Mouse (Mus musculus): ENCODE measurements around the gene Ankrd60. TPM values are rescaled to one million over a fixed set of nuclear protein-coding genes. Genes with fewer than 3 reads are reported as not detected.

Ankrd60 gene
- polyA plus RNA-seq, 1 experiment from 2014 or later: not detected

GRCm38 (mm10) chr2:173583455-173583854 is 5.3 kb upstream of the Ankrd60 start:
- Histone ChIP-seq H3K36me3 (no peaks in the 10 kb centered on the region; the same call in 1 of the 2 replicates), H3K27me3 (peaks cover 25% of the 10 kb centered on the region), H3K4me2 (replicated peaks) (no peak overlapping the region), H3K27ac (replicated peaks) (no peak overlapping the region), H3K9me3 (replicated peaks) (no peaks in the 10 kb centered on the region), H3K4me3 (replicated peaks) (no peak overlapping the region), H3K9ac (no peak overlapping the region), H3K4me1 (peaks cover 18% of the 10 kb centered on the region)
- 39% methylated on average over 5 of the region's 5 CpGs for WGBS
- no peak for ATAC-seq (ENCODE audit: insufficient number of reproducible peaks, low FRiP score, low TSS enrichment, low read depth)

DNA sequence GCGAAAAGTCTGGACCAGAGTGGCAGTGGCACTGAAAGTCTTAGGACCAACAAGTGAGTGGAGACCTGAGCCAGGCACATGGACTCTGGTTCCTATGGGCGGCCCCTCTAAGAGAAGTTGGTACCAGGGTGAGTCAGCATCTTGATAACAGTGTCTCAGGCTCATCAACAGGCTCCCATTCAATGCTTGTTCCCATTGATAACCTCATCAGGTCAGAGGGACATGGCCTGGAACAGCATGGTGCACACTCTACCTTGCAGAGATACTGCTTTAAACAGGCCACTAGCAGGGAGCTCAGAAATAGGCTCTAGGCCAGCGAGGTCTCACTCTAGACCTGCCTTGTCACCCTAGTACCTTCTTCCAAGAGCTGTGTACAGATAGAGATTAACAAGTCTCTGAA is 4.7 kb upstream of the Ankrd60 start:
- Histone ChIP-seq H3K27me3 (peaks cover 25% of the 10 kb centered on the region), H3K36me3 (no peaks in the 10 kb centered on the region; the same call in 1 of the 2 replicates), H3K9me3 (replicated peaks) (no peaks in the 10 kb centered on the region), H3K4me2 (replicated peaks) (no peak overlapping the region), H3K4me3 (replicated peaks) (no peak overlapping the region), H3K27ac (replicated peaks) (no peak overlapping the region), H3K9ac (no peak overlapping the region), H3K4me1 (peaks cover 22% of the 10 kb centered on the region)
- WGBS: 93% methylated on average over 3 of the region's 3 CpGs
- ATAC-seq (ENCODE audit: insufficient number of reproducible peaks, low FRiP score, low TSS enrichment, low read depth): no peak

- Histone ChIP-seq H3K9ac (no peak overlapping the region), H3K27ac (replicated peaks) (no peak overlapping the region), H3K27me3 (peaks cover 18% of the 10 kb centered on the region), H3K4me1 (peaks cover 16% of the 10 kb centered on the region), H3K36me3 (no peaks in the 10 kb centered on the region), H3K9me3 (replicated peaks) (no peaks in the 10 kb centered on the region), H3K4me3 (replicated peaks) (no peak overlapping the region), H3K4me2 (replicated peaks) (no peak overlapping the region)
- no peak for ATAC-seq (ENCODE audit: insufficient number of reproducible peaks, low FRiP score, low TSS enrichment, low read depth)
Measured at GRCm38 (mm10) chr2:173581096-173581495, 2.9 kb upstream of the Ankrd60 start.

- ATAC-seq (ENCODE audit: insufficient number of reproducible peaks, low FRiP score, low TSS enrichment, low read depth): no peak
- peak overlapping the region; percentile 78 for H3K4me2 ChIP-seq (replicated peaks)
Measured at GRCm38 (mm10) chr2:173578595-173578994, 430 bp upstream of the Ankrd60 start.

GRCm38 (mm10) chr2:173564179-173564578 is 14.0 kb downstream of the Ankrd60 start:
- Histone ChIP-seq H3K4me2 (replicated peaks) (no peak overlapping the region), H3K4me3 (replicated peaks) (no peak overlapping the region), H3K4me1 (peaks cover 10% of the 10 kb centered on the region; the same call in 1 of the 2 replicates), H3K9ac (no peak overlapping the region), H3K9me3 (replicated peaks) (no peaks in the 10 kb centered on the region), H3K27me3 (no peaks in the 10 kb centered on the region), H3K36me3 (no peaks in the 10 kb centered on the region), H3K27ac (replicated peaks) (peak overlapping the region; percentile 48)
- WGBS: 43% methylated on average over 9 of the region's 9 CpGs
- peak; percentile 67; the same call in 1 of the 2 replicates for ATAC-seq (ENCODE audit: insufficient number of reproducible peaks, low FRiP score, low TSS enrichment, low read depth)

More at GRCm38 (mm10) chr2:173578595-173578994, 430 bp upstream of the Ankrd60 start:
- Histone ChIP-seq H3K4me3 (replicated peaks) (peak overlapping the region; percentile 47), H3K27me3 (peaks cover 5% of the 10 kb centered on the region), H3K36me3 (no peaks in the 10 kb centered on the region), H3K27ac (replicated peaks) (no peak overlapping the region), H3K4me1 (peaks cover 10% of the 10 kb centered on the region), H3K9me3 (replicated peaks) (no peaks in the 10 kb centered on the region), H3K9ac (no peak overlapping the region)
- 20% methylated on average over 8 of the region's 8 CpGs for WGBS

GRCm38 (mm10) chr2:173563336-173563735 is 14.8 kb downstream of the Ankrd60 start:
- Histone ChIP-seq H3K36me3 (no peaks in the 10 kb centered on the region), H3K9ac (no peak overlapping the region), H3K9me3 (replicated peaks) (no peaks in the 10 kb centered on the region), H3K27ac (replicated peaks) (no peak overlapping the region), H3K4me3 (replicated peaks) (no peak overlapping the region), H3K27me3 (no peaks in the 10 kb centered on the region), H3K4me2 (replicated peaks) (no peak overlapping the region), H3K4me1 (peaks cover 10% of the 10 kb centered on the region; the same call in 1 of the 2 replicates)
- no peak for ATAC-seq (ENCODE audit: insufficient number of reproducible peaks, low FRiP score, low TSS enrichment, low read depth)
- 62% methylated on average over 7 of the region's 7 CpGs for WGBS

GRCm38 (mm10) chr2:173561851-173562442 is 16.2 kb downstream of the Ankrd60 start:
- H3K36me3 ChIP-seq: no peaks in the 10 kb centered on the region
- no peaks in the 10 kb centered on the region for H3K9me3 ChIP-seq (replicated peaks)
- H3K4me2 ChIP-seq (replicated peaks): no peak overlapping the region
- H3K4me1 ChIP-seq: peaks cover 10% of the 10 kb centered on the region; the same call in 1 of the 2 replicates
- 33% methylated on average over 5 of the region's 5 CpGs for WGBS
- H3K27me3 ChIP-seq: no peaks in the 10 kb centered on the region
- ATAC-seq (ENCODE audit: insufficient number of reproducible peaks, low FRiP score, low TSS enrichment, low read depth): peak; percentile 18; the same call in 1 of the 2 replicates
- no peak overlapping the region for H3K9ac ChIP-seq
- H3K27ac ChIP-seq (replicated peaks): no peak overlapping the region
- no peak overlapping the region for H3K4me3 ChIP-seq (replicated peaks)

DNA sequence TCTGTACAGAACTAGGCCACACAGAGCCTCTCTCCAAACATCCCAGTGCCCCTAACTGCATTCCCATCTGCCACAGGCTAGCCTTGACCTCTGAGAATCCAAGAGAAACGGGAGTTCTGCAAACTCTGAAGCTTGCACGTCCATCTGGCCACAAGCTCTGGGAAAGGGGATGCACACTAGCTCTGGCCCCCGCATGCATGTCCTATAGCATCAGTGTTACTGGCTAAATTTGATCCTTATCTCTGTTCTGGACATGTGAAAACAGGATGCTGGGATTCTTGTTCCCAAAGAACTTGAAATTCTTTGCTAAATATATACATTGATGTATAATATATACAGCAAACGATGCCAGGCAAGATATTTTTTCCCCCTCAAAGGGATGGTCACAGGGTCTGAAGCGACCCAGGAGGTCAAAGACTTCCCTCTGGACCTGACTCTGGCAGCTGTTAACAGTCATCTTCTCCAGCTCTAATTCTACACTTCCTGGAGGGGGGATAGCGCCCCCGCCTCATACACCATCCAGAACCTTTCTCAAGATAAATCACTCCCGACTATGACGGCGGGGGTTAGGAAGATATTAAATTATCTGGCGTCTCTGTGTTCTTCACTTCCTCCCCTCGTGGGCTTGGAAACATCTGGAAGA is 19.3 kb downstream of the Ankrd60 start:
- ATAC-seq (ENCODE audit: insufficient number of reproducible peaks, low FRiP score, low TSS enrichment, low read depth): no peak
- Histone ChIP-seq H3K27ac (replicated peaks) (no peak overlapping the region), H3K4me2 (replicated peaks) (no peak overlapping the region)

GRCm38 (mm10) chr2:173553863-173554262 is 24.3 kb downstream of the Ankrd60 start:
- WGBS: 43% methylated on average over 9 of the region's 9 CpGs
- H3K36me3 ChIP-seq: no peaks in the 10 kb centered on the region
- no peak for ATAC-seq (ENCODE audit: insufficient number of reproducible peaks, low FRiP score, low TSS enrichment, low read depth)
- no peak overlapping the region for H3K4me3 ChIP-seq (replicated peaks)
- no peaks in the 10 kb centered on the region for H3K4me1 ChIP-seq
- H3K9me3 ChIP-seq (replicated peaks): no peaks in the 10 kb centered on the region
- H3K9ac ChIP-seq: no peak overlapping the region
- H3K27ac ChIP-seq (replicated peaks): no peak overlapping the region
- H3K27me3 ChIP-seq: no peaks in the 10 kb centered on the region
- no peak overlapping the region for H3K4me2 ChIP-seq (replicated peaks)

More for the DNA sequence above, 19.3 kb downstream of the Ankrd60 start:
- H3K4me1 ChIP-seq: 0 out of 2 replicates have a peak, but pooled peaks cover 2% of the 10 kb centered on the region
- no peaks in the 10 kb centered on the region for H3K27me3 ChIP-seq
- no peaks in the 10 kb centered on the region for H3K36me3 ChIP-seq
- WGBS: 43% methylated on average over 12 of the region's 12 CpGs
- H3K9ac ChIP-seq: no peak overlapping the region
- no peaks in the 10 kb centered on the region for H3K9me3 ChIP-seq (replicated peaks)
- H3K4me3 ChIP-seq (replicated peaks): no peak overlapping the region

DNA sequence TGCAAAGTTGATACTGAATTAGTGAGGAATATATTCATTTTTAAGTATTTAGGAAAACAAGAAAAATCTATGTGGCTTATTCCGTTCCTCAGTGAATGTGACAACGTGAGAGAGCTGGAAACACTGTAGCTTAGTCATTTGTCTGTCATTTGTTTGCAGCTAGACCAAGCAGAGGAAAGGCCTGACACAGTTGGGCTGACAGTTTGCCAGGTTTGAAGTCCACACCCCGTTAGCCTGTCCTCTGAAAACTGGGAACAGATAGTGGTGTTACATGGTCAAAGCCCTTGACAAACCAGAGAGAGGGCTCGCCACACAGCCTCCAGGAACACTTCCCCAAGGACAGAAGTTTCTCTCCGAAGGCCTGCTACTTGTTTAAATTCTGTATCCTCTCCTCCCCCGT is 27.5 kb downstream of the Ankrd60 start:
- Histone ChIP-seq H3K9me3 (replicated peaks) (no peaks in the 10 kb centered on the region), H3K4me1 (0 out of 2 replicates have a peak, but pooled peaks cover 6% of the 10 kb centered on the region), H3K4me2 (replicated peaks) (no peak overlapping the region), H3K27ac (replicated peaks) (no peak overlapping the region), H3K36me3 (no peaks in the 10 kb centered on the region), H3K4me3 (replicated peaks) (no peak overlapping the region), H3K9ac (no peak overlapping the region), H3K27me3 (no peaks in the 10 kb centered on the region)
- 68% methylated on average over 6 of the region's 6 CpGs for WGBS
- no peak for ATAC-seq (ENCODE audit: insufficient number of reproducible peaks, low FRiP score, low TSS enrichment, low read depth)

- no peak overlapping the region for H3K4me2 ChIP-seq (replicated peaks)
- H3K27me3 ChIP-seq: no peaks in the 10 kb centered on the region
- 0 out of 2 replicates have a peak, but pooled peaks cover 6% of the 10 kb centered on the region for H3K4me1 ChIP-seq
- 79% methylated on average over 10 of the region's 10 CpGs for WGBS
- H3K27ac ChIP-seq (replicated peaks): no peak overlapping the region
- no peak for ATAC-seq (ENCODE audit: insufficient number of reproducible peaks, low FRiP score, low TSS enrichment, low read depth)
- no peaks in the 10 kb centered on the region for H3K9me3 ChIP-seq (replicated peaks)
- H3K9ac ChIP-seq: no peak overlapping the region
- H3K36me3 ChIP-seq: no peaks in the 10 kb centered on the region
- no peak overlapping the region for H3K4me3 ChIP-seq (replicated peaks)
Measured at GRCm38 (mm10) chr2:173549236-173549635, 28.9 kb downstream of the Ankrd60 start.

All from embryonic facial prominence, embryonic 15.5 days (tissue).